Mouse (Mus musculus) frontal cortex, adult (tissue): ENCODE data around the gene Serinc5.
"Not testable (repeated sequence)": the region's sequence is repeated elsewhere in the genome, so short reads cannot be mapped to it uniquely, and the experiment has no call there.

Experiments used
- ATAC-seq: cut with Nextera tagmentation; 2 replicates; pipeline ENCODE4 v1.9.2; 2017; ENCODE audit warnings: mild to moderate bottlenecking, moderate library complexity, mixed read lengths; ENCODE audit not compliant: low TSS enrichment

Serinc5 gene

DNA sequence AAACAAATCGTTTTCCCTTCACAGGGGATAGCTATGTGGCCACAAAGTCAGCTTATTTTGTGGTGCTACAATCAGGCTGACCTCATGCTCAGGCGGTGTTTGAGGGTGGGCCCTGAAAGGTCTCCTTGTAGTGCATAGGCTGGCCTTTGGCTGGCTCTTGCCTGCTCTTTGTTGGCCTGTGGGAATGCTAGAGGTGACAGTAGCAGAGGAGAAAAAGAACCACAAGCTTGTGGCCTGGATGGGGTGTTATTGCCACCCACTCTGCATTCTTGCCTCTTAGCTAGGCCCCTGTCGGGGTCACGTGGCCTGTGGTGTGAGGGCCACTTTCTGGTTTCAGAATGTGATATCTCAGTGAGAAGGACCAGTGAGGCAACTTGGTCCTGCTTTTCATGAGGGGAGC lies 54.1 kb downstream of the Serinc5 start:
- no peak for ATAC-seq

DNA sequence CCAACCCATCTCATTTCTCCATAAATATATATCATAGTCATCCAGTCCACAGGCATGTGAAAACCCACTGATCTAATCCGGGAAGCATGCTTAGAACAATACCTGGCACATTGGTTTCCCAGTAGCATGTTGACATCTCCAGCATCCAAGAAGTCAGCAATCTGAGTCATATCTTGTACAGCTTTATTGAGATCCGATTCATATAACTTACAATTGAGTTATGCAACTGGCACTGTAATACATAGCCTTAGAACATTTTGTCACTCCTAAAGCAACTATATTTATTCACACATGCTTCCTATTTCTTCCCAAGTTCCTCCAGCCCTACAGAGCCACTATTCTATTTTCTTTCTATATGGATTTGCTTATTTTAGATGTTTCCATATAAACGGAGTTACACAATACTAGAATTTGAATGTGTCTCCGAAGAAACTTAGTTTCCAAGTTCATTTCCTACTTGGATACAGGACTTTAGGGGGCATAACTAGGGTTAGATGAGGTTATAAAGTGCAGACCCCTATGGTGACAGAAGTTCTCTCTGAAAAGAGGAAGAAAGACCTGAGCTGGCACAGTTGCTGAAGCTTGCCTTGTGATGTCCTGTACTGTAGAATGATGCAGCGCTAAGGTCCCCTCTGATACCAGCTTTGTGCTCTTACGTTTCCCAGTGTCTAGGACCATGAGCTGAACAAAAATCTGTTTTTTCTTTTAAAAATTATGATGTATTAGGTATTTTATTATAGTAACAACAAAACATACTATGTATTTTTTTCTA lies 57.5 kb downstream of the Serinc5 start:
- ATAC-seq, result peak; percentile 75

DNA sequence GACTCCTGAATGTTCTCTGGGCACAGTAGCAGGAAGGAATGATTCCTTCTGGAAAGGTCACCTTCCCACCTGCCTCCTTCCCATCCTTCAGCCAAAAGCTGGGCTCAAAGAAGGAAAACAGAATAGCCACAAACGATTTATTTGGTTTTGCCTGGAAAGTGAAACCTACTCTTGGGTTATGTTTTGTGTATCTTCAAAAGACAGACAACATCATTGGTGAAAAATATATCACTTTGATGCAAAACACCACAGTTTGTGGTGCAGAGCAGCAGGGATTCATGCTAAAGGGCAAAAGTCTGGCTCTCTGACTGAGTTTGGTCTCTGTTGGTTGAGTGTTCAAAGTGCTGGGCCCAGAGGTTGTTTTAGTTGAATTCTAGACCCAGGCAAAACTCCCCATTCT lies 60.8 kb downstream of the Serinc5 start:
- no peak for ATAC-seq

DNA sequence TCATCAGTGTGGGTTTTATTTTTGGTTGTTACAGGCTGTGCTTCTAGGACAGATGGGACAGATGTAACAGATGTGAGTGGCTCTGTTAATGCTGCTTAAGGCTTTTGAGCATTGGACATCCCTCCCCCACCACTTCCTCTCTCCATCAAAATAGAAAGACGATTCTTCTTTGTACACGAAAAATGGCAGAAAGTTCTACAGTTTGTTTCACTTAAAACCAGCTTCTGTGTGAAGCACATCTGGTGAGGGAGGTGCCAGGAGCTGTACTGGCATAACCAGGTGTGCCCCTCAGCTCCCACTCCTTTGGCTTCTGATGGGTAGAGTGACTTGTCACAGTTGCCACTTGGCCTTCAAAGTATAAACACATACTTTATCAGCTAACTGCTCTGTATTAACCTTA lies 63.8 kb downstream of the Serinc5 start:
- no peak for ATAC-seq

DNA sequence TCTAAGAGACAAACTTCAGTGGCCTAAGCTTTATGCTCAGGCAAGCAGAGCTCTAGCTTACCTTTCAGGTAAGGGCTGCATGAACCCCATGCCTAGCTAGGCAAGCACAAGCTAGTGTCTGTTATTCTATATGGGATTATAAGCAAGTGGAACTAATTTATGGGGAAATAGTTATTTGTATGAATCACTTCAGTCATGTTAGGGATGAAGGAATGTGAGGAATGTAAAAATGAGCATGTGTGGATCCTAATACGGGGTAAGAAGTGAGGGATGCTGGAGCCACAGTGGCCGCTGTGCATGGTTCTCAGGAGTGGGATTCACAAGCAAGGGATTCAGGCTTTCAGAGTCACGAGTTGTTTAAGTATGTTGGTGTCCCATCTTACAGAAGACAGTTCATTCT lies 64.4 kb downstream of the Serinc5 start:
- no peak for ATAC-seq

DNA sequence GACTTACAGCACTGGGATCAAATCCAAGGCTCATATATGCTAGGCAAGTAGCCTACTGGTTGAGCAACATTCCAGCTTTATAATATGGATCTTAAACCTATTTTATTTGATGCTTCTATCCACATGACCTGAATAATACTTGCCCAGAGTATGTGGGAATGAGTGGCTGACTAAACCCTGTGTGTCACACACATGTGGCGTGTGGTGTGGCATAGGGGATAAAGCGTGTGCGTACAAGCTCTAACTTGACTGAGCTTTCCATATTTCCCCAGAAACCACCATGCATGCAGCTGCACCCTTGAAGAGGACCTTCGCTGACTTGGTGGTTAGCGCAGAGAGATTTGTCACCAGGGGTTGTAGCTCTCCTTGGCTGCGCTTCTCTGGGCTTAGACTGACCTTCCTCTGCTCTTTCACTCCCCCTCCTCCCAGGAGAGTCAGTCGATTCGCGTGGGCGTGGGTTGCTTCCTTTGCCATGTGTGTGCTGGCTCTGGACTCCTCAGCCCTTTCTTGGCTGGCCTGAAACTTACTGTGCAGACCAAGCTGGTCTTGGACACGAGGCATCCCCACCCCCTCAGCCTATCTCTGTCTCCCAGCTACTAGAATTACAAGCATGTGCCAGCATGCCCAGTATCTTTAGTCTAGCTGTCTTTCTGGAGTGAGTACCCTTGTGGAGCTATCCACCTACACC lies 65.2 kb downstream of the Serinc5 start:
- peak; percentile 68 for ATAC-seq

DNA sequence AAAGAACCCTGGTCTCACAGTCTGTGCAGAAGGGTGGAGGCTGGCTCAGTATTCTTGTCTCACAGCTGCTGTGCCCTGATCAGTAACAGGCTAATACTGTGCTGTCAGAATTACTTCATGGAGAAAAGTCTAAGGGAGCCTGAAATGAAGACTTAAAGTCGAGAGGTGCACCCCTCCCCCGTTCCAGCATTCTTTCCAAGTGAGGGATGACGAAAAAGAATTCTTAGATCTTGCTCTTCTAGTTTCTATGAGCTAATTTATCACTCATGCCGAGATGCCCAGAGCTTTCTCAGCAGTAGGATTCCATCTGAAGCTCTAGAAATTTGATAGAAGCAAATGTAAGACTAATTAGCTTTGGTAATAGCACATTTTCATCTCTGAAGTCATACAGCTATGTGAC lies 66.8 kb downstream of the Serinc5 start:
- ATAC-seq, result no peak

DNA sequence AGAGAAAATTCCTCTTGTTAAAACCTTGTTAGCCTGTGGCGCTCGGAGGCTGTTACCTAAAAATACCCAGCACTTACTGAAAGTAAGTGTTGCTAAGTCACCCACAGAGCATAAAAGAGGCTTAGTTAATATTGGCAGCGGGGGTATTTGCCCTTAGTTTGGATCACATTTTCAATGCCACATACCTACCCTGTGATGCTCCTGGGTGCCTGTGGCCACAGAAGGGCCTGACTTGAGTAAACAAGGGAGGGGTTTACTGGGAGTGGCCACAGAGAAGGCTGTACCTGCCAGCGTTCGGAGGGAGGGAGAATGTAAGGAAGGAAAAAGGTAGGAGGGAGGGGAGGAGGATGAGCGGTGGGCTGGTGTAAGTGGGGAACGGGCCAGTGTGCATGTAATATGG lies 68.8 kb downstream of the Serinc5 start:
- no peak for ATAC-seq

DNA sequence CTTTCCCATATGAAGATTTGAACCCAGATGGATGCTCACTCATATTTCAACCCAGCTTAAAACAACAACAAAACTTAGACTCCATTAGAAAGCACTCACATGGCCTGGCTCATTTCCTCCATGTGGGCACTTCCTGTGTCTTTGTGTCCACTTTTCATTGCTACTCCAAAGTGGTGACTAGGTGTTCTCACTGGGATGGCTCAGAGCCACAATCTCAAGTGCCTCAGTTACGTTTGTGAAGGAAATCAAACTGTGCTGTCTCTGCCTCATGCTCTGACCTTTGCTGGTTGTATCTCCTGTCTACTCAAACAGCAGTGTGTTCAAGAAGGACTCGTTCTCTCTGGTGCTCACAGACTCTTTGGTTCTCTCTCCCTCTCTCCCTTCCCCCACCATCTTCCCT lies 70.7 kb downstream of the Serinc5 start:
- no peak for ATAC-seq

DNA sequence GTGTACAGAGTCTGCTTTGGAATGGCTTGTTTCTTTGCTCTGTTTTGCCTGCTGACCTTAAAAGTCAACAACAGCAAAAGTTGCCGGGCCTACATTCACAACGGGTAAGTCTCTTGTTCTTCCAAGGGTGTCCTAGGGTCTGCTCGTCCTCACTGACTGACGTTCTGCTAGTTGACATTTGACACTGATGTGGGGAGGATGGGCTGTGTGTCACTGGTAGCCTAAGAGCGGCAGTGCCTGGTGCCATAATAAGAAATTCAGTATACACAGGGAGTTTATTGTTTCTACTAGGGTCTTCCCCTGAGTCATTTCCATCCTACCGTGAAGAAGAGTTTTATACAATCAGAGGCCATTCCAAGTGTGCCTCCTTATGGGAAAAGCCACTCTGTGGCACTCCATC lies 71.9 kb downstream of the Serinc5 start:
- ATAC-seq, result no peak

DNA sequence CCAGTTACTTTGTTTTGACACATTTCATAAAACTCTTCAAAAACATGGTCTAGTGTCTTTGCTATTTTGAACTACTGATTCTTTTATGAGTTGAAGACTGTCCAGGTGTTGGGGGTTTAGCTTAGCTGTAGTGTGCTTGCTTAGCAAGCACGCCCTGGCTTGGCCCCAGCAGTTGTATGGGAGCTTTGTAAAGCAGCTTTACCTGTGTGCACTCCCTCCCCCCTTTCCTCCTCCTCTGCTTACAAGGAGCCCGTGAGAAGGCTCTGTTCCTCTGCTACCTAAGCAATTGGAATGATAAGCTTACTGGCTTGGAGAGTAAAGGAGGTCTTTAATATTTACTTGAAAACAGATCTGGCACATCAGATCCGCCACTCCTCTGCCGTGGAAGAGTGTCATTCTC lies 72.6 kb downstream of the Serinc5 start:
- no peak for ATAC-seq

DNA sequence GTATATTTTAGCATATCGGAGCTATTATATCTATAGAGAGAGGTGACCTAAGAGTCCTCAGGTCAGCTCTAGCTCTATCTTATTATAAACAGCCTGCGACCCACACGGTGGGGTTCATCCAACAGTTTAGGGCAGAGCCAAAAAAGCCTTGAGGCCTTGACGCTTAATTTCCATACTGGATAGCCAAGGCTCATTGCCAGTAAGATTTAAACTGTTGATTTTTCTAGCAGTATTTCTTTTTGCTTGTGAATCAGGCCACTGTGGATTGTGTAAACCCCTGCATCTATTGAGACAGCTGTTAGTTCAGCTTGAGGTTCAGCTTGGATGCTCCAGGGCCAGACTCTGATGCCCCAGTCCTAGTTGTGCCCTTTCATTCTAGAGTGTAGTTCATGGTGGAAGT lies 73.4 kb downstream of the Serinc5 start:
- ATAC-seq, result no peak

DNA sequence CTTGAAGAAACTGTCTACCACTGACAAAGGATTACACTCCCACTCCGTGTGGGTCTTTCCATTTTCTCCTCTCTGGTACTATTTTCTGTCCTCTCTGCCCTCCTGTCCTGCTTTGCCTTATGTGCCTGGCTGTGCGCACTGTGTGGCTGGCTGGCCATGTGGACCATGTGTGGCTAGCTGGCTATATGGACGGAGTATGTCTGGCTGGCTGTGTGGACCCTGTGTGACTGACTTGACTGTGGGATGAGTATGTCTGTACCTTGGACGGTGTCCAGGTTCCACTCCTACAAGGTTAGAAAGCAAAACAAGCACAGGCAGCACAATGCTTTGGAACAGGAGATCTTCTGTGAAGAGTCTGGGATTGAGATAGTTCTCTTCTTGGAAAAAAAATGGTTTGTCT lies 74.4 kb downstream of the Serinc5 start:
- peak; percentile 75 for ATAC-seq

DNA sequence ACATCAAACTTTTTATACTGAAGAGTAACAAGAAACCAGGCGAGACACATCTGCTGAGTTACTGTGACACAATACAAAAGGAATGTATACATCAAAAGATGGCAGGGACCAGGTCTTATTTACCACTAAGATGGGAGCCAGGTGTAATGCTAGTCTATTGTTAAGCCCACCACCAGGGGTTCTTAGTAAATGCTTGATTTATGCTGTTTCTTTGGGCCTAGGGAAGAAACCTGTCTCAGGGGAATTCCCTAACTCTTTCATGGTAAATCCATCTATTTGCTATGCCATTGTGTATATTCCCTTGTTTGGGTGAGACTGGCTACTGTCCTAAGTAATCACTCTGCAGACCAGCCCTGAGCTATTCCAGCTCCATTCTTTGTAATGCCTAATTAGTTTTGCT lies 76.3 kb downstream of the Serinc5 start:
- ATAC-seq, result not testable (repeated sequence)

DNA sequence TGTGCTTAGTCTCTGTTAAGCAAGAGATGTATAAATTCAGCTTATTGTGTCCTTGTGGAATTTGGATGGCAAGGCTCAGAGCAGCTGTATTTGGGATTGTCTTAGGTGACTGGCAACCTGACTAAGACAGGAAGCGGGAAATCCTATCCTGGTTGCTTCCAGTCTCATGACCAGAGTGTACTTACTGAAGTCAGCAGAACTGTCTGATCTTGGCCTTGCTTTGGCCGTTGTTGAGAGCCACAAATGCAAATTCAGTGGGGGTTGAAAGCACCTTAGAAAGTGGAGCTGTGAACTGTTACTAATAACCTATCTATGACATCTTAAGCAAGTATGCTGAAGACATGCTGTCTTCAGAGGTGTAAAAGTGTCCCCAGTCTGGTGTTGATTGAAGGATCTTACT lies 78.2 kb downstream of the Serinc5 start:
- no peak for ATAC-seq

DNA sequence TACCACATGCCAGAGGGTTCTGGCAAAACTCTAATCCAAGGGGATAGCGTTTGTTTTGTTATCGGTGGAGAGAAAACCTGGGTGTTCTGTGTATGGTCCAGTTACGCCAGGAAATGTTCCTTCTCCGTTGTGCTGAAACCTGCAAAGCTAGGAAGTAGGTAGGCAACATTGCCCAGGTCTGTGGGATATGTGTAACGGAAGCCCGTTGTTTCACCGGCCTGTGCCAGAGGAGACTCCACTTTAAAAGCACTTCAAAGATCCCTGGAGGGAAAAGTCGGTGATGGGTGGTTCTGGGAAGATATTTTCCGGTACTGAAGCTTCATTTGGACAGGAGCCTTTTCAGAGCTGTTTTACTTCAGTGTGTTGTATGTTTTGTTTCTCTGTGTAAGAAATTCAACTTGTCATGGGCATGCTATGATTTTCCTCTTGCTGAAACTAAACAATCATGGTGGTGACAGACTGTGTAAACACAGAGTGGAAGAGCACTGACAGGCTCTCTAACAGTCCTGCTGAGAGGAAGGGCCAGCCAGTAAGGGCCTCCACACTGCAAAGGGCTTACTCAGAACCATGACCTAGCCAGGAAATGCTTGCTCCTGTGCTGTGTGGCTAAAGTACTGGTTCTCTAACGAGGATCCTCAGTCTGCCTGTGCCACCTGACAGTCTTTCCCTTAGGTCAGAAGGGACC lies 83.1 kb downstream of the Serinc5 start:
- ATAC-seq, result no peak

DNA sequence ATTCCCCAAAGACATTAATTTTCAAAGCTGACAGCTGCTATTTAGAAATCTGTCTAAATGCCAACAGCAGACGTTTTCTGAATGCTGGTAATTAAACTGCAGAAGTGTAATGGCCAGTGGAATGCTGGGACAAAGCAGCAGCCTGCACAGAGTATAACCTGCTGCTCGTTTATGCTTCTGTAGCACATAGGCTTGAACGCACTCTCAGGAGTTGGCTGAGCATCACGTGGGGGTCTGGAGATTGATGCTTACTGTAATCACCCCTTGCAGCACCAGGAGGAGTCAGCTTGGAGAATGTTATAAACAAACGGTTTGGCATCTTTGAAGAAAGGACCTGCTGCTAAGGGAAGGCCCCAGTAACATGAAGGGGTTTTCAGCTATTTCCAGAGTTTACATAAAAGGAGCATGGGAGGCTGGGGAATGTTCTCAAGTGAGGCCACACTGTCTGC lies 85.6 kb downstream of the Serinc5 start:
- no peak for ATAC-seq

DNA sequence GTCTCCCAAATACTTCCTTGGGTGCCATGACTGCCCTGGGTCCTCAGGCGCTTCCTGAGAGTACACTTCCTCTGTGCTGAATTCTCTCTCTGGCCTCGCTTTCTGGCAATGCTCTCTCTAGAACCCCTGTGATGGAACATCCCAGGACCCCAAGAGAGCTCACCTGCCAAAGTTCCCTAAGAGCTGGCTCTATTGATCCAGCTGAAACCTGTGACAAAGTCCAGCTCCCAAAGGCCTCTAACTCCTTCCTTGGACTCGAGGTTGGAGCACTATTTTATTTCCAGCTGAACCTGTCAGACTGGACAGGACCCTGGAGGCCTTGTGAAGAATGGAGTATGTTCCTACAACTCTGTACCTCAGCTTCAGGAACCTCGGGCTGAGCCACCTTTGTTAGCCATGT lies 86.2 kb downstream of the Serinc5 start:
- ATAC-seq, result no peak

DNA sequence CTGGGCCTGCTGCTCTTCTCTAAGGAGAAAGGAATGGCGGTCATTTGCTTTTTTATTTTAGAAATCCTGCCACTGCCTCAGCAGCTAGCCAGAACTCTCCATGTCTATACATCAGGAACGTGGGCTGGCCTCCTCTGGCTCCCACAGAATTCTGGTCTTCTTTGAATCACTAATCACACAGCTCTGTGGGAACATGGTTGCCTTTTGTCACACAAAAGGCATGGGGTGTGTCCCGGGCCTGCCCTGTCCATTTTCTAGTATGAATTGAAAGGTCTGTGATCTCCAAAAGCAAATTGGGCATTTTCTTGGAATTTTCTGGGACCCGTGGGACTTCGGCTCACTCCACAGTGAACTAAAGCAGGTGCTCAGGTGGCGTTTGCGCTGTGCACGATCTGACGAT lies 87.9 kb downstream of the Serinc5 start:
- peak; percentile 49 for ATAC-seq

DNA sequence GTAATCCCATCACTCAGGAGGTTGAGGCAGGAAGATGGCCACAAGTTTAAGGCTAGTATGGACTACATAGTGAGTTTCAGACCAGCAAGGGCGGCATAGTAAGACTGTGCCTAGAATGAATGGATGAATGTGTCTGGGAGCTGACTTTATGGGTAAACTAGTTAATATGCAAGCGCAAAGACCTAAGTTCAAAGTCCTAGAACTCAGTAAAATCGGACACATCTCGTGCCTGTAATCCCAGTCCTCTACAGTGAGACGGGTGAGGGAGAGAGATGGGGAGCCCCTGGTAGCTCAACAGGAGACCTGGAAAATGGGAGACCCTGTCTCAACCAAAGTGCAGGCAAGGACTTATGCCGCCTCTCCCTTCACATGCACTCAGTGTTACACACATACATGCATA lies 88.5 kb downstream of the Serinc5 start:
- ATAC-seq, result no peak

DNA sequence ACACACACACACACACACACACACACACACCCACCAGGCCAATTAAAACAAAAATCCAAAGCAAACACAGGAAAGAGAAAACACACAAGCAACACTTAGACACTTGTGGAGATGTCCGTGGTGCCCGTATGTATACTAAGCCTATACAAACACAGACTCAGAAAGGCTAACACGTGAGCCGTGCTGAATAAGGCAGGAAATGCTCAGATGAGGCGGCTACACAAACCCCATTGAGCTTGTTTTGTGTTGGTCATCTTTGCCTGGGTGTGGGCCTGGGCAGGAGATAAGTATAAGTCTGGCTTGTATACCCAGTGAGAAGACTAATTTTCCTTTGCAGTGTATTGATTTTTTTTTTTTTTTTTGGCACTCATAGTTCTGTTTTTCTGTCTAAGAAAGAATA lies 91.1 kb downstream of the Serinc5 start:
- no peak for ATAC-seq

DNA sequence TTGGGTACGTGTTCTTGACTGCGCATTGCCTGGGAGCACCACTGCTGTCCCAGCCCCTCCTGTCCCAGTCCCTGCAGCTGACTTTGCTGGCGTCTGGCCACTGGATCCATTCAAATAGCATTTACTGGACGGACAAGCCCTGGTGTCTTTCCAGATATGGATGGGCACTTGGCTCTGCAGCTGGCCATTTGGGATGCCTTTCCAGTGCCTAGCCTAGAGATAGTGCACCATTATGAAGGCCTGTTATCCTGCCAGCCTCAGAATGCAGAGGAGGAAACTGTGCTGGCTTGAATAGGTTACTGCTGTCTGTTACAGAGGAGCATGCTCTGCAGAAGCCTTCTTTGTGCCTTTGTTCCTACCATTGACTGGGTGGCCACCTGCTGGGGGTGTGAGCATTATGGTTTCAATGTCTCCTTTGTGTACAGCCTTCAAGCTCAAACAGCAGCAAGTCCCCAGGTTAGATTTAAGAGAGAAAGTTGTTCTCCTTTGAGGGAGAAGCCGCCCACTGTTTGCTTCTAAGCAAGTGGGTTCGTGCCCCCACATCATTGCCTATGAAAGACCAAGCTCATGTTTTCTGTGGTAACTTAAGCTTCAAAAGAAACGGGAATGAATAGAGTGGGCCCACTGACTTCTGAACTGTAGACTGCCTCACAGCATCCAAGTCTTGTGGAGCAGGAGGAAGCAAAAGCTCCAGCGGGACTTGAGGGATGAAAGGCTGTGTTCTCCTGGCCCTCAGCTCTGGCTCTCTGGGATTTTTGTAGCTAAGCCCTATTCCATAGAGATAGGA lies 92.5 kb downstream of the Serinc5 start:
- ATAC-seq, result peak; percentile 69
